Mouse (Mus musculus): Measurements from ENCODE around the gene Asb16. TPM values are rescaled to one million over a fixed set of nuclear protein-coding genes. Genes with fewer than 3 reads are reported as not detected.

The Asb16 gene
- polyA plus RNA-seq, 1 experiment: 0.13 TPM

DNA sequence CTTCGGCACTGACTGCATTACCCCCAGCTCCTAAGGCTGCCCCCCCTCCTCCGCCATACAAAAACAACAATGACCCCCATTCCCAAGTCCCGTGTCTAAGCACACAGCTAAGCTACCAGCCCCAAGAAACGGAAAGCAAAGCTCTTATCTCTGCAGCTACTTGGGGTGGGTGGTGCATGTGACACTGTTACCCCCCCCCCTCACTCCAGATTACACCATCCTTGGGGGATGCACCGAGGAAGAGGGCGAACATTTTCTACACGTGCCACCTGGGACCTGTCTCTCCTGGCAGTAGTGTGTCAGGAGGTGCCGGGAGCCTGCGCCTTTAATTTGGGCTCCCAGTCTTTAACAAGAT, 40.4 kb upstream of the Asb16 start:
- 72% methylated on average over 9 of the region's 9 CpGs for WGBS
- no peak for DNase-seq (ENCODE audit: low read depth in 1 of 2, low spot score in 2 of 2)
- H3K4me3 ChIP-seq (ENCODE audit: extremely low read depth, insufficient read depth, insufficient read length): no peak overlapping the region
- peaks cover 9% of the 10 kb centered on the region; the same call in 1 of the 2 replicates for H3K4me1 ChIP-seq (ENCODE audit: control insufficient read depth, insufficient read depth, insufficient read length)
- no peak for TF ChIP-seq POLR2A (IDR thresholded peaks at IDR 0.05; ENCODE audit: low read depth, low read length)
- no peak overlapping the region for H3K27ac ChIP-seq (ENCODE audit: insufficient read depth, low read length)
- no peaks in the 10 kb centered on the region for H3K27me3 ChIP-seq (ENCODE audit: control insufficient read depth, insufficient read depth, low read length)
- 0 out of 2 replicates have a peak, but pooled peaks cover 1% of the 10 kb centered on the region for H3K36me3 ChIP-seq (ENCODE audit: control insufficient read depth, insufficient read depth, low read length)

DNA sequence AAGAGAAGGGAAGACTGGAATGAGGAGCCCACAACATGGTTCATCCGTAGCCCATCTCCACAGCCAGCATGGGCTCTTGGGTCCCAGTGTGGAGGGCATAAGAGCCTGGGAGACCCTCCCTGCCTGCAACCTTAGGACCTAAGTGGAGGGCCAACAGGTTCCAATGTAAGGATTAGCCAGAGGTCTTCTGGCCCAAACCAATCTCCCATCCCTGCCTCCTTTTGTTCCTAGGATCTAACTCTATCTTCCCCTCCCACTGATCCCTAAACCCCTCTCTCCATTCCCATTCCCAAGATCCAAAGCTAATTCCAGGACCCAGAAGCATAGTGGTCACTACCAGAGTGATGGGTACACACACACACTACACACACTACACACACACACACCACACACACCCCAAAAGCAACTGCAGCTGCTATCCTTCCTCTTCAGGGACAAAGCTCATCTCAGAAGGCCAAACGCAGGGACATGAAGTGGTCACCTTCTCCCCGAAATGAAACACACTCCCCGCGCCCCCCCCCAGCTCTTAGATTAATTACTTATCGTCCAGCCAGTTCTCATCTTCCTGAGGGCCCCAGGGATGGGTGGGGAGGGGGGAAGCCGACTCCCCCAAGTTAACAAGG, 39.8 kb upstream of the Asb16 start:
- no peaks in the 10 kb centered on the region for H3K27me3 ChIP-seq (ENCODE audit: control insufficient read depth, insufficient read depth, low read length)
- H3K4me1 ChIP-seq (ENCODE audit: control insufficient read depth, insufficient read depth, insufficient read length): peaks cover 9% of the 10 kb centered on the region; the same call in 1 of the 2 replicates
- TF ChIP-seq POLR2A (IDR thresholded peaks at IDR 0.05; ENCODE audit: low read depth, low read length): no peak
- no peak for TF ChIP-seq CTCF (IDR thresholded peaks at IDR 0.05; ENCODE audit: extremely low read depth, insufficient read depth, insufficient read length, insufficient replicate concordance)
- WGBS: 22% methylated on average over 7 of the region's 7 CpGs
- DNase-seq (ENCODE audit: low read depth in 1 of 2, low spot score in 2 of 2): no peak
- peak overlapping the region; percentile 69 for H3K4me3 ChIP-seq (ENCODE audit: extremely low read depth, insufficient read depth, insufficient read length)
- no peak overlapping the region for H3K27ac ChIP-seq (ENCODE audit: insufficient read depth, low read length)
- 0 out of 2 replicates have a peak, but pooled peaks cover 1% of the 10 kb centered on the region for H3K36me3 ChIP-seq (ENCODE audit: control insufficient read depth, insufficient read depth, low read length)

DNA sequence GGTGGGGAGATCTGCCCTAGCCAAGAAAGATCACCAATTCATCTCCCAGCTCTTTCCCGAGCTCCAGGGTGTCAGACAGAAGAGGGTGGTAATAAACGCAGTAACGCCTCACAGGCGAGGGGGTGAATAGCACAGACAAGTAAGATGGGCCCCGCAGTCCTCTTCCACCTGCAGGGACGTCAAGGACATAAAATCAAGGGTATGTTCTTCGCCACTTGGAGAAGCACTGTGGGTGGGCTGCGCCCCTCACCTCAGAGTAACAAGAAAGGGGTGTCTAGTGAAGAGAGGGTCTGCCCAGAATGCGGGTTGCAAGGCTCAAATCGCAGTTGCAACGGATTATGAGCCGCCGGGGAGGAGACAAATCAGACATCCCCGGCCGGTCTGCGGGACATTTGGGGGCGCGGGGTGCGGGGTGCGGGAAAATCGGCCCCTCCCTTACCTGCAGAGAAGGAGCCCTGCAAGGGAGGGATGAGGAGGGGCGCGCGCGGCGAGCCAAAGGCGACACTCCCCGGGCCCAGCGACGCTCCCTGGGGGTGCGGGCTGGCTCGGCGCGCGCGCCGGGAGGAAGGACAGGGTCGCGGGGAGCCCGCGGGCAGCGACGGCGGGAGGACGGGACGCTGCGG, 39.1 kb upstream of the Asb16 start:
- H3K4me3 ChIP-seq (ENCODE audit: extremely low read depth, insufficient read depth, insufficient read length): peak overlapping the region; percentile 69
- TF ChIP-seq POLR2A (IDR thresholded peaks at IDR 0.05; ENCODE audit: low read depth, low read length) (no peak), CTCF (IDR thresholded peaks at IDR 0.05; ENCODE audit: extremely low read depth, insufficient read depth, insufficient read length, insufficient replicate concordance) (no peak)
- 0 out of 2 replicates have a peak, but pooled peaks cover under 1% of the 10 kb centered on the region for H3K36me3 ChIP-seq (ENCODE audit: control insufficient read depth, insufficient read depth, low read length)
- no peak for DNase-seq (ENCODE audit: low read depth in 1 of 2, low spot score in 2 of 2)
- under 1% methylated on average over 45 of the region's 47 CpGs for WGBS
- peak overlapping the region; percentile 61 for H3K27ac ChIP-seq (ENCODE audit: insufficient read depth, low read length)
- peaks cover 9% of the 10 kb centered on the region; the same call in 1 of the 2 replicates for H3K4me1 ChIP-seq (ENCODE audit: control insufficient read depth, insufficient read depth, insufficient read length)
- H3K27me3 ChIP-seq (ENCODE audit: control insufficient read depth, insufficient read depth, low read length): no peaks in the 10 kb centered on the region

DNA sequence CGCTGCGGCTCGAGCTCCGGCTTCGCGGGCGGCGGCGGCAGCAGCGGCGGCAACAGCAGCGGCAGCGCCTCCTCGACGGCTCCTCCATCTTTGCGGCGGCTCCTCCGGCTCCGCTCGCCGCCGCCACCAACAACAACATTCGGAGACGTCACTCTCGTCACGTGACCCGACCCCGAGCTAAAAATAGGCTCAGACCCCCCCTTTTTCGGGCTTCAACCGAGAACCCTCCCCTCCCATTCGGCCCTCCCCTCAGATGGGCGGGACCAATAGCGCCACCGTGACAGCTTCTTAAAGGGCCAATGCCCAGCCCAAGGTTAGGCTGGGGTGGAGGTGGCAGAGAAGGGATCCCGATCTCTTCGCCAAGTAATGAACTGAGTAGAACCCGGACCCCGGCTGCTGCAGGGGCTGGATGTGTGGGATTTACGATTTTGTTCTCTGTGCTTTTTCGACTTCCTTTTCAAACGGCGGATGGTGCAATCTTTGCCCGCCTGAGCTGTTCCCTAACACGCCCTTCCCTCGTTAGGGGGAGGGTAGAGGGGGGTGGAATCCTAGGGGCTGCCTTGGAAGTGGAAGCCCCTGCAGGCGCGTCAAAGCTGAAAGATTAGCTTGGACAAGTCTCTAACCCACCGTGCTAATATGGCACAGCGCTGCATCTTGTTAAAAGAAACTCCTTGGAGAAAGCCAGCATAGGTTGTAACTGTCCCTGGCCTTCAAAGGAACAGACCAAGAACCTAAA, 38.4 kb upstream of the Asb16 start, which contains the start of gene Hdac5:
TSS of gene Hdac5 (minus strand) at position 161 of the 736 bp plus-strand sequence.
- no peaks in the 10 kb centered on the region for H3K36me3 ChIP-seq (ENCODE audit: control insufficient read depth, insufficient read depth, low read length)
- WGBS: under 1% methylated on average over 42 of the region's 49 CpGs
- peak within 1 kb of the TSS; percentile 61 for H3K27ac ChIP-seq (ENCODE audit: insufficient read depth, low read length)
- H3K4me1 ChIP-seq (ENCODE audit: control insufficient read depth, insufficient read depth, insufficient read length): peaks cover 9% of the 10 kb centered on the region; the same call in 1 of the 2 replicates
- DNase-seq (ENCODE audit: low read depth in 1 of 2, low spot score in 2 of 2): peak; percentile 98 to 99
- no peaks in the 10 kb centered on the region for H3K27me3 ChIP-seq (ENCODE audit: control insufficient read depth, insufficient read depth, low read length)
- peak within 1 kb of the TSS; percentile 69 for H3K4me3 ChIP-seq (ENCODE audit: extremely low read depth, insufficient read depth, insufficient read length)
- TF ChIP-seq CTCF (IDR thresholded peaks at IDR 0.05; ENCODE audit: extremely low read depth, insufficient read depth, insufficient read length, insufficient replicate concordance) (no peak), POLR2A (IDR thresholded peaks at IDR 0.05; ENCODE audit: low read depth, low read length) (peak; percentile 47; the same call in 1 of the 2 replicates)

DNA sequence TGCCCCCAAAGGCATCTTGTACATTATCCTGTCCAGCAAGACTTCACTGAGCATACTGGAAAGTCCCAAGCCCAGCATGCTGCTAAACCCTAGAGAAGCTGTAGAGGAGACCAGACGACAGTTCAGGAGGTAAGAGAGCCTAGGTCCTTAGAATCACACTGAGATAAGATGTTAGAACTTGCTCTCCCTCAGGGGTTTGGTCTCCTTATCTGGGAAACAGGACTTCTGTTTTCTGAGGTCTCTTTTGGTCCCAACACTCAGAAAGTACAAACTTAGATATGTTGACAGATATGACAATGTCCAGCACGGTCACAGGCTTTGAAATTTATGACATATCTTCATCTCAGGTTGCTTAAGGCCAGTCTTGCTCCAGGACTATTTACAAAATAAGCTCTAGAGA, 32.5 kb upstream of the Asb16 start:
- no peak for DNase-seq (ENCODE audit: low read depth in 1 of 2, low spot score in 2 of 2)
- Histone ChIP-seq H3K36me3 (ENCODE audit: control insufficient read depth, insufficient read depth, low read length) (no peaks in the 10 kb centered on the region), H3K27ac (ENCODE audit: insufficient read depth, low read length) (no peak overlapping the region), H3K4me3 (ENCODE audit: extremely low read depth, insufficient read depth, insufficient read length) (no peak overlapping the region), H3K27me3 (ENCODE audit: control insufficient read depth, insufficient read depth, low read length) (no peaks in the 10 kb centered on the region), H3K4me1 (ENCODE audit: control insufficient read depth, insufficient read depth, insufficient read length) (no peaks in the 10 kb centered on the region)
- 67% methylated on average over 2 of the region's 2 CpGs for WGBS
- TF ChIP-seq POLR2A (IDR thresholded peaks at IDR 0.05; ENCODE audit: low read depth, low read length): no peak
- no peak for TF ChIP-seq CTCF (IDR thresholded peaks at IDR 0.05; ENCODE audit: extremely low read depth, insufficient read depth, insufficient read length, insufficient replicate concordance)

DNA sequence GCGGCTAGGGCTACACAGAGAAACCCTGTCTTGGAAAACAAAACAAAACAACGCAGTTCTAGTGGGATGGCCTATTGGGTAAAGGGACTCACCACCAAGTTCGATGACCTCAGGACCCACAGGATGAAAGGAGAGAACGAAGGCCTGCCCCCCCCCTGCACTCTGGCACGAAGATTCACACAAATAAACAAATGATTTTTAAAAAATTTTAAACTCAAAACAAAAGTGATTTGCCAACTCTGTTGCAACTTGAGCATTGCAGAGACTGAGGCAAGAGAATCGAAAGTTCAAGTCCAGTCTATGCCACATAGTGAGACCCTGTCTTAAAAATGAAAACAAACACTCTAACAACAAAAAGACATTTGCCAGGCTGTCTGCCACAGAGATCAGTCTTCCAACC, 27.9 kb upstream of the Asb16 start:
- Histone ChIP-seq H3K27me3 (ENCODE audit: control insufficient read depth, insufficient read depth, low read length) (no peaks in the 10 kb centered on the region), H3K27ac (ENCODE audit: insufficient read depth, low read length) (no peak overlapping the region), H3K36me3 (ENCODE audit: control insufficient read depth, insufficient read depth, low read length) (no peaks in the 10 kb centered on the region), H3K4me3 (ENCODE audit: extremely low read depth, insufficient read depth, insufficient read length) (no peak overlapping the region), H3K4me1 (ENCODE audit: control insufficient read depth, insufficient read depth, insufficient read length) (no peaks in the 10 kb centered on the region)
- WGBS: 88% methylated on average over 6 of the region's 6 CpGs
- DNase-seq (ENCODE audit: low read depth in 1 of 2, low spot score in 2 of 2): no peak
- TF ChIP-seq CTCF (IDR thresholded peaks at IDR 0.05; ENCODE audit: extremely low read depth, insufficient read depth, insufficient read length, insufficient replicate concordance) (no peak), POLR2A (IDR thresholded peaks at IDR 0.05; ENCODE audit: low read depth, low read length) (no peak)
